Mouse (Mus musculus): ENCODE results near the gene Lpgat1. TPM values are rescaled to one million over a fixed set of nuclear protein-coding genes. Genes with fewer than 3 reads are reported as not detected.

Lpgat1 gene
- polyA plus RNA-seq, 1 experiment from 2014 or later, result 36.4 TPM

DNA sequence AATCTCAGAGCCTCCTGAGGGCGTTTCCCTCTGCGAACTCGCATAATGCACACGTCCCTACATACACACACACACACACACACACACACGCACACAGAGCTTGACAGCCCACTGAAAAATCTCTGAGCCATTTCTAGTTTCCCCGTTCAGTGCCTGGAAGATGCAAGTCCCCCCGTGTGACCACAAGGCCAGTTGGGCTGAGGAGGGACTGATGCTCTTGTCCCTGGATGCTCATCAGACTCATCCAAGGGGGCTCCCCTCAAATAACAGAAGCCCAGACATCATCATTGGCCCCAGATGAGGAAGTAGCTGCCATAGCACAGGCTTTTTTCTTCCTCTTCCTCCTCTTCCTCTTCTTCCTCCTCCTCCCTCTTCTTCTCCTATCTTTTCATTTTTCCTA lies 90.3 kb downstream of the Lpgat1 start:
- DNase-seq (ENCODE audit: low spot score, missing footprints) (no peak), ATAC-seq (ENCODE audit: low FRiP score) (no peak)
- Histone ChIP-seq H3K4me3 (ENCODE audit: low read depth, low read length) (no peak overlapping the region), H3K9ac (ENCODE audit: low read length) (no peak overlapping the region), H3K9me3 (ENCODE audit: control insufficient read depth, low read length) (no peaks in the 10 kb centered on the region; the same call in 1 of the 2 replicates), H3K36me3 (ENCODE audit: control insufficient read depth, insufficient read depth, low read length) (no peaks in the 10 kb centered on the region), H3K4me1 (ENCODE audit: control insufficient read depth, insufficient read depth, low read length) (no peaks in the 10 kb centered on the region), H3K4me2 (no peak overlapping the region), H3K27me3 (ENCODE audit: control insufficient read depth, insufficient read depth, low read length) (no peaks in the 10 kb centered on the region), H3K27ac (ENCODE audit: low read depth, low read length) (no peak overlapping the region)
- 91% methylated on average over 7 of the region's 7 CpGs for WGBS

DNA sequence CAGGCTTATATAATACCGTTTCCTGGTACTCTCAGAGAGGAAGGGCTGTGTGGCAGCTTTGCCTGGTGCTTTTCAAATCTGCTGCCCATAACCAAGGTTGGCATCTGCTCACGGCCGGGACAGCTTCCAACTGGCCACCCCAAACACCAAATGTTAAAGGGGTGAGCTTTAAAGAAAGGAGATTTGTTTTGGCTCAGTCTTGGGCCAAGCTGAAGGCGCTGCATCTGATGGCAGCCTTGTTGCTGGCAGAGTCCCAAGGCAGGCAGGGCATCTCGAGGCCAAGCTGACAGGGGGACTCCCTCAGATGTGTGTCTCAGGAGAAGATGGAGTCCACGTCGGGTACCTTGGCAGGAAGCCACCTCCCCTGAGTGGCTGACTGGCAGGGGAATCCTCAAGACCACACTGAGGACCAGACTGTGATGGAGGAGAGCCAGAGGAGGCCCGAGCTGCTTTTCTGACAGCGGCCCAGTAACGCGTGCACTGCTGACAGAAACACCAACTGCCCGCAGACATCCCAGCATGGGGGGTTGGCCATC lies 91.1 kb downstream of the Lpgat1 start:
- no peaks in the 10 kb centered on the region for H3K4me1 ChIP-seq (ENCODE audit: control insufficient read depth, insufficient read depth, low read length)
- no peak overlapping the region for H3K9ac ChIP-seq (ENCODE audit: low read length)
- no peaks in the 10 kb centered on the region for H3K27me3 ChIP-seq (ENCODE audit: control insufficient read depth, insufficient read depth, low read length)
- no peak overlapping the region for H3K27ac ChIP-seq (ENCODE audit: low read depth, low read length)
- no peaks in the 10 kb centered on the region; the same call in 1 of the 2 replicates for H3K9me3 ChIP-seq (ENCODE audit: control insufficient read depth, low read length)
- H3K4me2 ChIP-seq, result no peak overlapping the region
- no peak for ATAC-seq (ENCODE audit: low FRiP score)
- no peaks in the 10 kb centered on the region for H3K36me3 ChIP-seq (ENCODE audit: control insufficient read depth, insufficient read depth, low read length)
- whole genome bisulfite sequencing, result 89% methylated on average over 12 of the region's 12 CpGs
- H3K4me3 ChIP-seq (ENCODE audit: low read depth, low read length), result no peak overlapping the region
- DNase-seq (ENCODE audit: low spot score, missing footprints), result no peak

- DNase-seq (ENCODE audit: low spot score, missing footprints), result no peak
- Histone ChIP-seq H3K4me2 (no peak overlapping the region), H3K4me3 (ENCODE audit: low read depth, low read length) (no peak overlapping the region), H3K27ac (ENCODE audit: low read depth, low read length) (no peak overlapping the region), H3K36me3 (ENCODE audit: control insufficient read depth, insufficient read depth, low read length) (no peaks in the 10 kb centered on the region), H3K9me3 (ENCODE audit: control insufficient read depth, low read length) (no peaks in the 10 kb centered on the region; the same call in 1 of the 2 replicates), H3K4me1 (ENCODE audit: control insufficient read depth, insufficient read depth, low read length) (no peaks in the 10 kb centered on the region), H3K9ac (ENCODE audit: low read length) (no peak overlapping the region), H3K27me3 (ENCODE audit: control insufficient read depth, insufficient read depth, low read length) (no peaks in the 10 kb centered on the region)
- WGBS, result 87% methylated on average over 12 of the region's 12 CpGs
- ATAC-seq (ENCODE audit: low FRiP score), result no peak
These were observed 94.1 kb downstream of the Lpgat1 start for GRCm38 (mm10) chr1:191811774-191812173.

- no peak overlapping the region for H3K4me3 ChIP-seq (ENCODE audit: low read depth, low read length)
- 85% methylated on average over 13 of the region's 13 CpGs for WGBS
- peaks cover 2% of the 10 kb centered on the region; the same call in 1 of the 2 replicates for H3K4me1 ChIP-seq (ENCODE audit: control insufficient read depth, insufficient read depth, low read length)
These were observed 95.5 kb downstream of the Lpgat1 start for GRCm38 (mm10) chr1:191812949-191813691.

GRCm38 (mm10) chr1:191814240-191814639 lies 96.6 kb downstream of the Lpgat1 start:
- DNase-seq (ENCODE audit: low spot score, missing footprints) (no peak), ATAC-seq (ENCODE audit: low FRiP score) (no peak)
- Histone ChIP-seq H3K9me3 (ENCODE audit: control insufficient read depth, low read length) (no peaks in the 10 kb centered on the region), H3K4me2 (no peak overlapping the region), H3K4me3 (ENCODE audit: low read depth, low read length) (no peak overlapping the region), H3K27me3 (ENCODE audit: control insufficient read depth, insufficient read depth, low read length) (no peaks in the 10 kb centered on the region), H3K27ac (ENCODE audit: low read depth, low read length) (no peak overlapping the region), H3K36me3 (ENCODE audit: control insufficient read depth, insufficient read depth, low read length) (no peaks in the 10 kb centered on the region), H3K9ac (ENCODE audit: low read length) (no peak overlapping the region), H3K4me1 (ENCODE audit: control insufficient read depth, insufficient read depth, low read length) (peaks cover 2% of the 10 kb centered on the region; the same call in 1 of the 2 replicates)
- WGBS, result 85% methylated on average over 4 of the region's 4 CpGs

More at GRCm38 (mm10) chr1:191812949-191813691, 95.5 kb downstream of the Lpgat1 start:
- H3K9ac ChIP-seq (ENCODE audit: low read length), result no peak overlapping the region
- H3K9me3 ChIP-seq (ENCODE audit: control insufficient read depth, low read length), result no peaks in the 10 kb centered on the region
- no peaks in the 10 kb centered on the region for H3K27me3 ChIP-seq (ENCODE audit: control insufficient read depth, insufficient read depth, low read length)
- DNase-seq (ENCODE audit: low spot score, missing footprints) (no peak), ATAC-seq (ENCODE audit: low FRiP score) (no peak)
- H3K36me3 ChIP-seq (ENCODE audit: control insufficient read depth, insufficient read depth, low read length), result no peaks in the 10 kb centered on the region
- H3K27ac ChIP-seq (ENCODE audit: low read depth, low read length), result no peak overlapping the region
- no peak overlapping the region for H3K4me2 ChIP-seq

- no peaks in the 10 kb centered on the region for H3K36me3 ChIP-seq (ENCODE audit: control insufficient read depth, insufficient read depth, low read length)
- no peak overlapping the region for H3K4me2 ChIP-seq
- no peak overlapping the region for H3K27ac ChIP-seq (ENCODE audit: low read depth, low read length)
- H3K4me1 ChIP-seq (ENCODE audit: control insufficient read depth, insufficient read depth, low read length), result peaks cover 2% of the 10 kb centered on the region; the same call in 1 of the 2 replicates
- WGBS, result 51% methylated on average over 5 of the region's 5 CpGs
- H3K27me3 ChIP-seq (ENCODE audit: control insufficient read depth, insufficient read depth, low read length), result no peaks in the 10 kb centered on the region
- no peak overlapping the region for H3K4me3 ChIP-seq (ENCODE audit: low read depth, low read length)
- no peaks in the 10 kb centered on the region for H3K9me3 ChIP-seq (ENCODE audit: control insufficient read depth, low read length)
- no peak for DNase-seq (ENCODE audit: low spot score, missing footprints)
- no peak for ATAC-seq (ENCODE audit: low FRiP score)
- no peak overlapping the region for H3K9ac ChIP-seq (ENCODE audit: low read length)
These were observed 97.3 kb downstream of the Lpgat1 start for GRCm38 (mm10) chr1:191814935-191815334.

GRCm38 (mm10) chr1:191816596-191816995 lies 99.0 kb downstream of the Lpgat1 start:
- 89% methylated on average over 3 of the region's 3 CpGs for WGBS
- no peaks in the 10 kb centered on the region for H3K27me3 ChIP-seq (ENCODE audit: control insufficient read depth, insufficient read depth, low read length)
- H3K9me3 ChIP-seq (ENCODE audit: control insufficient read depth, low read length), result no peaks in the 10 kb centered on the region
- no peak for ATAC-seq (ENCODE audit: low FRiP score)
- no peaks in the 10 kb centered on the region for H3K36me3 ChIP-seq (ENCODE audit: control insufficient read depth, insufficient read depth, low read length)
- H3K4me3 ChIP-seq (ENCODE audit: low read depth, low read length), result no peak overlapping the region
- DNase-seq (ENCODE audit: low spot score, missing footprints), result no peak
- peaks cover 5% of the 10 kb centered on the region; the same call in 1 of the 2 replicates for H3K4me1 ChIP-seq (ENCODE audit: control insufficient read depth, insufficient read depth, low read length)
- H3K27ac ChIP-seq (ENCODE audit: low read depth, low read length), result no peak overlapping the region
- no peak overlapping the region for H3K4me2 ChIP-seq
- no peak overlapping the region for H3K9ac ChIP-seq (ENCODE audit: low read length)

DNA sequence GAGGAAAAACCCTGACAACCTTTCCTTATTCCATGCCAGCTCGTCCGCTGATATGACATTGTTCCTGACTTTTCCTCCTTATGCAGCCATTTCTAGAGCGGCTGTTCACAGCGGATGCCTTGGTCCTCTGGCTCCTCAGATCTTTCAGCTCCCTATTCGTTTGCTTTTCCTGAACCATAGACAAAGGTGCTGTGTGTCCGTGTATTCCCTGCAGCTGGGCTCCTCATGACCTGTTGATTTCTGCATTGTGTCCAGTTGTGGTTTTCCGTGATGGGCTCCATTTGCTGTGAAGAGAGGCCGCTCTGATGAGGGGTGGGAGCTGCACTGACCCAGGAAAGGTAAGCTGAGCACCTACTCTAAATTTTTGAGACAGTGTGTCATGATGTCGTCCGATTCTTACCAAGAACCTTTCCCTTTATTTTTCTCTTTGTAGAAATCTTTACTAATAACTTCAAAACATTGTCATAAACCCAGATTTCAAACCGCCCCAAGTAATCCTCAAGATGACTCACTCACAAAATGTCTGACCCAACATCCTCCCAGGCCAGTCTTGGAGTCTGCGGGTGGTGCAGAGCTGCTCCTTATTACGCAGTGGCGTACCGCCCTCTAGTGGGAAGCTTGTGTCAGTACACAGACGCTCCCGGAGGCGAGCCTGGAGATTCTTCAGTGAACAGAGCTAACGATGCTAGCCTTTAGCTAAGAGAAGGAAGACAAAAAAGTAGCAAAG lies 99.9 kb downstream of the Lpgat1 start:
- Histone ChIP-seq H3K4me1 (ENCODE audit: control insufficient read depth, insufficient read depth, low read length) (peaks cover 10% of the 10 kb centered on the region), H3K27ac (ENCODE audit: low read depth, low read length) (no peak overlapping the region), H3K36me3 (ENCODE audit: control insufficient read depth, insufficient read depth, low read length) (no peaks in the 10 kb centered on the region), H3K4me3 (ENCODE audit: low read depth, low read length) (no peak overlapping the region), H3K9me3 (ENCODE audit: control insufficient read depth, low read length) (no peaks in the 10 kb centered on the region), H3K27me3 (ENCODE audit: control insufficient read depth, insufficient read depth, low read length) (no peaks in the 10 kb centered on the region), H3K9ac (ENCODE audit: low read length) (no peak overlapping the region), H3K4me2 (no peak overlapping the region)
- ATAC-seq (ENCODE audit: low FRiP score) (peak; percentile 49), DNase-seq (ENCODE audit: low spot score, missing footprints) (peak; percentile 97)
- 40% methylated on average over 19 of the region's 19 CpGs for WGBS

DNA sequence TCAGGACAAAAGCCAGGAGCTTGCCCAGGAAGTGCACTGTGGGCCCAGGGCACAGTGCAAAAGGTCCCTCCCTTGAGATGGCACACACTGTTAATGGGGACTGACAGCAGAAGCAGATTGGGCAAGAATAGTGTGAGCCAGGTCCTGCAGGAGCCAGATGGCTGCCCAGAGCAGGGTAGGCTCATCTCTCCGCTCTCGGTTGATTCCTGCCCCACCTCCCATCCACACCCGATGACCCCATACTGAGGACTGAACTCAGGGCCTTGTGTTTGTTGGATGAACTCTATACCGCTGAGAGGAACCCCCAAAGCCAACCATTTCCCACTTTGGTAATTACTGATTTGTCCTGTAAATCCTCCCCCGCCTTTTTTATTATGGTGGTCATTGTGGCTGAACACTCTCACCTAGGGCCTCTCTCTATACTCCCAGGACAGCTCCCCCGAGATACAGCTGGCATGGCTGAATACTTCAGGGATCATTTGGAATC lies 100.6 kb downstream of the Lpgat1 start:
- H3K27me3 ChIP-seq (ENCODE audit: control insufficient read depth, insufficient read depth, low read length), result no peaks in the 10 kb centered on the region
- H3K4me1 ChIP-seq (ENCODE audit: control insufficient read depth, insufficient read depth, low read length), result peaks cover 10% of the 10 kb centered on the region
- no peak overlapping the region for H3K9ac ChIP-seq (ENCODE audit: low read length)
- H3K4me3 ChIP-seq (ENCODE audit: low read depth, low read length), result no peak overlapping the region
- H3K4me2 ChIP-seq, result no peak overlapping the region
- 42% methylated on average over 6 of the region's 6 CpGs for WGBS
- no peak for ATAC-seq (ENCODE audit: low FRiP score)
- DNase-seq (ENCODE audit: low spot score, missing footprints), result no peak
- H3K9me3 ChIP-seq (ENCODE audit: control insufficient read depth, low read length), result no peaks in the 10 kb centered on the region
- H3K27ac ChIP-seq (ENCODE audit: low read depth, low read length), result no peak overlapping the region
- no peaks in the 10 kb centered on the region for H3K36me3 ChIP-seq (ENCODE audit: control insufficient read depth, insufficient read depth, low read length)

Data from midbrain, embryonic 11.5 days (tissue).